Mouse (Mus musculus): ENCODE measurements at regions not wholly inside any gene's neighbourhood (a gene's known extent, or its start where the extent isn't known, plus 50 kb on each side); places are given as distances from the start of the nearest gene placed in this dataset.

DNA sequence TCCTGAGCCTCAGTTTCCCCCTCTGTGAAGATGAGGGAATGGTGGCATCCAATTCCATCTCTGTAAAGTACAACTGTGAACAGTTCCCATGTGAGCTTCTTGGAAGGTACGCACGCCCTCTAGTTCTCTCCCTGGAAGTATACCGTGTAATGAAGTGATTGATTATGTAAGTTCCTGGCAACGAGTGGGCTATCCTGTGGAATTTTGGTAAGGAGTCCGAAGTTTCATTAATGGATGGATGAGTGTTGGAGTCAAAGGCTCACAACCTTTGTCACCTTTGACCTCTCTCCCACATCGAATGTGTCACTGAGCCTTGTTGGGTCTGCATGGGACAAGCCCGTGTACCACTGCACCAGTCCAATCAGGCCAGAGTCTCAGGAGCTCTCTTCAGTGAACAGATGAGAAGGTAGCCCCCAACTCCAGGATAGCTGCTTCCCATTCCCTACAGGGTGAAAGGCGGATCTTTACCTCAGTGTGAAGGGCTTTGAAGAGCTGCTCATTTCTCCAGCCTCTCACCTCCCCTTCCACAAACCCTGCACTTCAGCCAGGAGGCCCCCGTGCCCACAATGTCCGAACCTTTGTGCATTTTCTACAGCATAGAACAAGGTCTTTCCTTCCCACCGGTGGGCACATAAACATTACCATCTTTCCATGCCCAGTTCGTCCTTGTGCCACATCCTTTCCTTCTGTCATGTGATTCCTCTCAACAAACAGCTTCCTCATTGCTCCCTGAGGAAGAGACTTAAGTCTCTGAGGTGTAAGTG, 217.8 kb downstream of the Mycn start:
- TF ChIP-seq CTCF (IDR thresholded peaks at IDR 0.05; ENCODE audit: borderline replicate concordance, insufficient read depth, low read depth, low read length), result no peak
- no peak for TF ChIP-seq POLR2A (IDR thresholded peaks at IDR 0.05; ENCODE audit: borderline replicate concordance, insufficient read depth, low read length)

Data from cerebellum, adult 2 months (tissue).